Mouse (Mus musculus) embryonic fibroblast, embryonic 13.5 days (primary cell): ENCODE measurements around the gene B3galnt1. TPM values are rescaled to one million over a fixed set of nuclear protein-coding genes. Genes with fewer than 3 reads are reported as not detected.
A peak's percentile ranks its signal among the peaks of the same experiment; 100 is the strongest.

ENCODE experiments used
- H3K27ac ChIP-seq: 2 replicates; pipeline ENCODE4 v1.5.1; 2012; ENCODE audit warnings: low read length, control low read depth, inconsistent platforms; ENCODE audit not compliant: insufficient read depth
- H3K4me1 ChIP-seq: 2 replicates; pipeline ENCODE4 v1.6.1; 2011; ENCODE audit warnings: low read length; ENCODE audit not compliant: control insufficient read depth, insufficient read depth
- H3K4me3 ChIP-seq: 2 replicates; pipeline ENCODE4 v1.5.1; 2011; ENCODE audit warnings: mild to moderate bottlenecking, control low read depth, low read length; ENCODE audit not compliant: insufficient read depth
- CTCF ChIP-seq: IDR thresholded peaks from 2 replicates; pipeline ENCODE4 v1.5.1; 2011; ENCODE audit warnings: mild to moderate bottlenecking, control low read depth, low read length, moderate library complexity, borderline replicate concordance; ENCODE audit not compliant: insufficient read depth
- POLR2A ChIP-seq: IDR thresholded peaks from 2 replicates; pipeline ENCODE4 v1.6.1; 2011; ENCODE audit warnings: low read depth, mild to moderate bottlenecking, control low read depth, low read length, moderate library complexity
- polyA plus RNA-seq: library from polyadenylated mRNA; stranded (reverse); fragments of >200 nt; gene quantifications from 2 replicates; pipeline ENCODE4 v1.2.4, GENCODE M21; 2011; ENCODE audit warnings: low read depth; ENCODE audit not compliant: missing spikeins, insufficient read length

The B3galnt1 gene
- 34.9 and 35.5 TPM in 2 replicates for polyA plus RNA-seq

- Histone ChIP-seq H3K27ac (peak within 1 kb of the TSS; percentile 49), H3K4me3 (peak within 1 kb of the TSS; percentile 64), H3K4me1 (no peaks in the 10 kb centered on the region; the same call in 1 of the 2 replicates)
- TF ChIP-seq CTCF: no peak
- peak; percentile 46; the same call in 1 of the 2 replicates for TF ChIP-seq POLR2A
These were observed at the start of gene B3galnt1 for GRCm38 (mm10) chr3:69598261-69599165. Gene B3galnt1, minus strand, starts transcription at chr3:69598960.

GRCm38 (mm10) chr3:69634521-69634920, 35.8 kb upstream of the B3galnt1 start:
- no peak overlapping the region for H3K27ac ChIP-seq
- H3K4me3 ChIP-seq: no peak overlapping the region
- H3K4me1 ChIP-seq: no peaks in the 10 kb centered on the region
- TF ChIP-seq POLR2A (no peak), CTCF (no peak)

GRCm38 (mm10) chr3:69633706-69634420, 35.1 kb upstream of the B3galnt1 start:
- no peak for TF ChIP-seq CTCF
- Histone ChIP-seq H3K27ac (no peak overlapping the region), H3K4me3 (no peak overlapping the region), H3K4me1 (no peaks in the 10 kb centered on the region)

DNA sequence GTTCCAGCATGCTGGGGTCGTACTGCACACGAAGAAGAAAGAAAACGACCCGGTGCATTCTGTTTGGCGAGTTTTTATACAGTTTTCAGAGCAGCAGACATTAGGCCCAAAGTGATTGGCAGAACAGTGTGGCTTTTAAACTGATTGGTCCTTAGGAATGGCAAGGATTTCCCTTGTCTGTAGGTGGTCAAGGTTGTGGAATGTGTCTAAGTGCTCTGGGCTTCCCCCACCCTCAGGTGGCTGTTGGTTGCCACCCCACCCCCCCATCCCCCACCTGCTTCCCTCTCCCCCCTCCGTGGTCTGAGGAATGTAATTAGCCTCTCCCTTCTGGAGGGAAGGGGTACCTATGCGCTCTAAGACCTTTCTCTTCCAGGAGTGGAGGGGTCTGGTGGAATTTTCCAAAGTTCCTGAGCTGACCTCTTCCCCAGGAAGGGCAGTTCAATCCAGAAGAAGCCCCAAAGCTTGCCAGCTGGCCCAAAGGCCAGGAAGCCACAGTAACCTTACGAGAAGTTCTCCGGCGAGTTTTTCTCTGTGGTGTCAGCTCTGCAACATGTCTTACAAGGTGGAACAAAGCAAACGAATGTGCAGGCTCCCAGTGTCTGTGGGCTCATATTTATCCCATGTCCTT, 28.3 kb upstream of the B3galnt1 start:
- TF ChIP-seq POLR2A (no peak), CTCF (no peak)
- no peak overlapping the region for H3K4me3 ChIP-seq
- no peak overlapping the region for H3K27ac ChIP-seq
- no peaks in the 10 kb centered on the region for H3K4me1 ChIP-seq

DNA sequence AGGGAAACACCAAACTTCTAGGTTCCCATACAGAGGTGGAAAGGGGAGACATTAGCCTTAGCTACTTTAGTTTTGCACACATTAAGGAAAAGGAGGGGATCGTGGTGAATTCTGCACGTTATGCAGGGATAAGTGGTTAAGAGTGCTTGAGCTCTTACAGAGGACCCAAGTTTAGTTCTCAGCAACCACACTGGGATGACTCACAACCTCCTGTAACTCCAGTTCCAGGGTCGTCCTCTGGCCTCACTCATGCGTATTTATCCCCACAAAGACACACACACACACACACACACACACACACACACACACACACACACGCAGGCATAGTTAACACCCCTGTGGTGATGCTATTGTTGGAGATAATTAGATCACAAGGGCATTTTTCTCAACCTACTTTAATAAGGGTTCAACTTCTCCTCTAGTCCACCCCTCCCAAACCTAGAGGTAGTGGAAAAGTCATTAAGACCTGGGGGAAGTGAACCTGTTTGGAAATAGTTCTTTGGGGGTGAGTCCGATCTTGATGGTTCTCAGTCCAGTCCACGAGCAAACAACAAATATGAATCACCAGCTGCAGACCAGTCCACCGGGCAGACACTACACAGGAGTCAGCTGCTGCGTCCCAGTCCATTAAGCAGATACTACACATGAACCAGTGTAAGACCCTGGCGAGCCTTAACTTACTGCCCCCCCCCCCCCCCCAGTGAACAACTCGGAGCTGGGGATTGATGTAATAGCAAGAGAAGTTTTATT, 27.6 kb upstream of the B3galnt1 start:
- Histone ChIP-seq H3K27ac (no peak overlapping the region), H3K4me3 (no peak overlapping the region), H3K4me1 (no peaks in the 10 kb centered on the region)
- TF ChIP-seq POLR2A (no peak), CTCF (no peak)

- no peak for TF ChIP-seq POLR2A
- no peak for TF ChIP-seq CTCF
- no peak overlapping the region for H3K27ac ChIP-seq
- H3K4me1 ChIP-seq: no peaks in the 10 kb centered on the region
- H3K4me3 ChIP-seq: no peak overlapping the region
These were observed 25.4 kb upstream of the B3galnt1 start for GRCm38 (mm10) chr3:69624182-69624581.

DNA sequence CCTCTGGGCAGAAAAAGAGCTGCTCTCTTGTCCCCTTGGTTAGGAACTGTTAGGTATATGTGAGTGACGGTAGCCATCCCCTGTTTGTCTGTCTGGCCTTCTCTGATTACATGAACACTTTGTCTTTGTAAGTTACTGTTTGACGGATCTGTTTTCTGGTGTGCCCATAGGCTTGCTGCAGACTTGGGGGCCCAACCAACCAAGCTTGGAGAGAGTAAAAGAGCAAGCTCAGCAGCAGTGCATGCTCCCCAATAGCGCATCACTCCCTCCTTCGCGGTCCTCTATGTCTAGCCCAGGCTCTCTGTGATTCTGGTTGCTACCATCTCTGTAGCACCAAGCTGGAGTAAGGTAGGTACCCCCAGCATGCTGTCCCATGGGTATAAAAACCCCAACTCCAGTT, 9.1 kb upstream of the B3galnt1 start:
- H3K27ac ChIP-seq: no peak overlapping the region
- no peaks in the 10 kb centered on the region for H3K4me1 ChIP-seq
- TF ChIP-seq CTCF (no peak), POLR2A (no peak)
- no peak overlapping the region for H3K4me3 ChIP-seq

DNA sequence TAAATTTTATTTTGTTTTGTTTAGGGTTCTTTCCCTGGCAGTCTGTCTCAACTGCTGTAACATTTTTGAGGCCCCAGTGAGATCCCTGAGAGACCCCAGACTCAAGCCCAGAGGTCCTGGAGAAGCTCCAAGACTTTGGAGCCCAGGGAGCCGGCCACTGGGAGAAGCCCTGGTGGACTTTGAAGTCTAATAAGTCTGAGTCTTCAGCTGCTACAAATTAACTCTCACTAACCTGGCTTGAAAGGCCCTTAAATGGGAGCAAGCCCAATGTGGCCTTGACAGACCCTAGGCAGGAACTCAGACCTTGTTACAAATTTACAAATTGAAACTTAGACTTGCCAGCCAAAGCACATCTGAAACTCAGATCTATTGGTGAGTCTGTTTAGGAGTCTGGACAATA, 8.7 kb upstream of the B3galnt1 start:
- no peak overlapping the region for H3K4me3 ChIP-seq
- TF ChIP-seq CTCF: no peak
- TF ChIP-seq POLR2A: no peak
- H3K4me1 ChIP-seq: no peaks in the 10 kb centered on the region
- H3K27ac ChIP-seq: no peak overlapping the region

DNA sequence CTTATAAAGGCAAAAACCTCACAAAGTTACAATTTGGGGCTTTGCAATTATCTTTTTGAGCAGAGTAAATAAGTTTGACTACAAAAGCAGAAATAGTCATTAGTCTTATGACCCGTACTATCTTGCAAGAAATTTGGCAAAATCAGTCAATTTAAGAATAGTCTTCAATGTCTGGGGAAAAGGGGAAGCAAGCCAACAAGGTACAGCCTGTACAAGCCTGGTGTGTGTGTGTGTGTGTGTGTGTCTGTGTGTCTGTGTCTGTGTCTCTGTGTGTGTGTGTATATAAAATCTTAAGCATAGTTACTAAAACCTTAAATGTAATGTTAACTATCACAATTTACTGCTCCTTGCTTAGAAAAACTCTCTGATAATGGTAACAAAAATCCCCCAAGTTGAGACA, 8.2 kb upstream of the B3galnt1 start:
- no peak overlapping the region for H3K4me3 ChIP-seq
- H3K27ac ChIP-seq: no peak overlapping the region
- no peak for TF ChIP-seq CTCF
- no peak for TF ChIP-seq POLR2A
- H3K4me1 ChIP-seq: no peaks in the 10 kb centered on the region

DNA sequence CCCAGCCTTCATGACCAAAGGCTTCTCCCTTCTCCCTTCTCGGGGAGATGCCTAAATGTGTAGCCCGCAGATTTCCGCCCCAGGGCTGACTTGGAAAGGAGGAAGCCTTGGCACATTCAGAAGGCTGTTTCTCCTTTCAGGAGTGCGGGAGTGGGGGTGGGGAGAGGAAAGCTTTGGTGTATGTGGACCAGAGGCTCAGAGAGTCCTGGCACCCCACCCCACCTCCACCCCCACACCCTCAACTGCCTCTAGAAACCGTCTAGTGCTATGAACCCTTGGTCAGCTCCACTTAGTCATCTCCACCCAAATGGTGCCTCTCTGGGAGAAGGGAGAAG, 373 bp upstream of the B3galnt1 start:
- H3K4me1 ChIP-seq: no peaks in the 10 kb centered on the region; the same call in 1 of the 2 replicates
- peak overlapping the region; percentile 64 for H3K4me3 ChIP-seq
- peak overlapping the region; percentile 43; the same call in 1 of the 2 replicates for H3K27ac ChIP-seq
- TF ChIP-seq CTCF: no peak
- TF ChIP-seq POLR2A: 0 out of 2 replicates have a peak, but pooled peaks have one; percentile 19
